Mouse (Mus musculus): ENCODE measurements at regions not wholly inside any gene's neighbourhood (a gene's known extent, or its start where the extent isn't known, plus 50 kb on each side); places are given as distances from the start of the nearest gene placed in this dataset.
A peak's percentile ranks its signal among the peaks of the same experiment; 100 is the strongest.

DNA sequence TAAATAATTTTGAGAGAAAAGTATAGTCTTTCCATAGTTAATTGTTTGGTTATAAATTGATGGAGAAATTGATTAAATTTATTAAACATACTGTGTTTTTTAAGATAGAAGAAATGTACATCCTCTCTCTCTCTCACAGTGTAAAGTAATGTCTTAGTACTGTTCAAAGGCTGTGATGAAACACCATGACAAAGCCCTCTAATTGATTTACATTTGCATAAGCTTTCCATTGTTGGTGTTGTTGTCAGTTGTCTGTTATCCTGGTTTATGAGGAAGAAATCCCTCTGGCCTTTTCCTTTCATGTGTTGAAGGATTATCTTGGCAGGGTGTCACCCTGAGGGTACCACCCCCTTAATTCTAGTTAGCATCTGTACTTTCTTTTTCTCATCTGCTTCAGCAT lies 207.2 kb upstream of the Dmd start:
- DNase-seq (ENCODE audit: low spot score), result no peak
- peaks cover 5% of the 10 kb centered on the region; the same call in 1 of the 2 replicates for H3K9me3 ChIP-seq
- H3K27ac ChIP-seq (replicated peaks), result no peak overlapping the region
- no peak overlapping the region for H3K4me3 ChIP-seq
- no peaks in the 10 kb centered on the region for H3K36me3 ChIP-seq (replicated peaks)
- H3K4me1 ChIP-seq, result no peaks in the 10 kb centered on the region
- no peaks in the 10 kb centered on the region for H3K27me3 ChIP-seq (replicated peaks; ENCODE audit: low read depth, poor library complexity, severe bottlenecking)

- Histone ChIP-seq H3K4me1 (no peaks in the 10 kb centered on the region), H3K36me3 (replicated peaks) (no peaks in the 10 kb centered on the region), H3K4me3 (no peak overlapping the region), H3K9me3 (no peaks in the 10 kb centered on the region), H3K27ac (replicated peaks) (no peak overlapping the region), H3K27me3 (replicated peaks; ENCODE audit: low read depth, poor library complexity, severe bottlenecking) (no peaks in the 10 kb centered on the region)
- DNase-seq (ENCODE audit: low spot score), result no peak
- 29% methylated on average over 2 of the region's 2 CpGs for whole genome bisulfite sequencing
Observed at GRCm38 (mm10) chrX:82764204-82764603, 184.5 kb upstream of the Dmd start.

DNA sequence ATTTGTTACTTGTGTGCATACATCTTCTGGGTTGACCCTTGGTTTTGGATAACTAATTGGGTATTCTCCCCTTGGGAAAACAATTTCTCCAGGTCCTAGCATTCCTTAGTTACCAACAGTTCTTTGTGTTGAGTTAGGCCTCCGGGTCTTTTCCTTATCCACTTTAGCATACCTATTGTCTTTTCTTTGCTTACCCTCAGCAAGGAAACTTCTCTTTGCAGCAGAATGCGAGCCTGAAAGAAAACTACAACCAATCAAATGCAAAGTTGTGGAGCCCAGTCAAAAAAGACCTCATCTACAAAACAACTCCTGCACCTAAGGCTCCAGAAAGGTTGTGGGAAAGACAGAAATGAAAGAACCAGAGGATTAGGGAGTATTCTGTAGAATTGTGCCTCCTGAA lies 139.5 kb upstream of the Dmd start:
- Histone ChIP-seq H3K27me3 (replicated peaks; ENCODE audit: low read depth, poor library complexity, severe bottlenecking) (no peaks in the 10 kb centered on the region), H3K36me3 (replicated peaks) (no peaks in the 10 kb centered on the region), H3K9me3 (no peaks in the 10 kb centered on the region), H3K27ac (replicated peaks) (no peak overlapping the region), H3K4me1 (no peaks in the 10 kb centered on the region), H3K4me3 (no peak overlapping the region)
- 12% methylated on average over 2 of the region's 2 CpGs for WGBS
- DNase-seq (ENCODE audit: low spot score), result no peak

DNA sequence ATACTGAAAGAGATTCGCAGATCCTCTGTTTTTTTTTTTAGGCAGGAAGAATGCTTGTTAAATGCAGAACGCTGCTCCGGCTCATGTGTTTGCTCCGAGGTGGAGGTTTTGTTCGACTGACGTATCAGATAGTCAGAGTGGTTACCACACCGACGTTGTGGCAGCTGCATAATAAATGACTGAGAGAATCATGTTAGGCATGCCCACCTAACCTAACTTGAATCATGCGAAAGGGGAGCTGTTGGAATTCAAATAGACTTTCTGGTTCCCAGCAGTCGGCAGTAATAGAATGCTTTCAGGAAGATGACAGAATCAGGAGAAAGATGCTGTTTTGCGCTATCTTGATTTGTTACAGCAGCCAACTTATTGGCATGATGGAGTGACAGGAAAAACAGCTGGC lies 134.1 kb upstream of the Dmd start:
- Histone ChIP-seq H3K36me3 (replicated peaks) (no peaks in the 10 kb centered on the region), H3K4me1 (no peaks in the 10 kb centered on the region), H3K27ac (replicated peaks) (no peak overlapping the region), H3K27me3 (replicated peaks; ENCODE audit: low read depth, poor library complexity, severe bottlenecking) (no peaks in the 10 kb centered on the region), H3K4me3 (peak overlapping the region; percentile 42; the same call in 1 of the 2 replicates), H3K9me3 (no peaks in the 10 kb centered on the region)
- 23% methylated on average over 11 of the region's 11 CpGs for WGBS
- DNase-seq (ENCODE audit: low spot score), result peak; percentile 8

GRCm38 (mm10) chrX:82817045-82817444 lies 131.6 kb upstream of the Dmd start:
- no peaks in the 10 kb centered on the region for H3K27me3 ChIP-seq (replicated peaks; ENCODE audit: low read depth, poor library complexity, severe bottlenecking)
- no peaks in the 10 kb centered on the region for H3K9me3 ChIP-seq
- H3K27ac ChIP-seq (replicated peaks), result no peak overlapping the region
- no peaks in the 10 kb centered on the region for H3K4me1 ChIP-seq
- DNase-seq (ENCODE audit: low spot score), result no peak
- H3K36me3 ChIP-seq (replicated peaks), result no peaks in the 10 kb centered on the region
- WGBS, result 61% methylated on average over 4 of the region's 4 CpGs
- H3K4me3 ChIP-seq, result no peak overlapping the region

DNA sequence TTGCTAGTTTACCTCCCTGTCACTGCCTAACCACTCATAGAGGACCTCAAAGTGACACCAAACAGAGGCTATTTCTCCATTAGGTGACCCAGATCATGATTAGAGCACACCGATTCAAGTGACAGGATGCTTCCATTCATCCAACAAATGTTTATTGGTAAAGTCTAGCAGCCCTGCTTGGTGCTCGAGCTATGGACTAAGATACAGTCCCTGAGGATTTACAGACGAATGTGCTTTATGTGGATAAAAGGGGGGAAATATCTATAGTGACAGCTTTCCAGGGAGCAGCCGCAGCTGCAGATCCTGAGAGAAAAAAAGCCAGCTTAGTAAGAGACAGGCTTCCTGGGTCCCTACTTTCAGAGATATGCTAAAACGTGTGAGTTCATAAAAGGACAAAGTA lies 125.1 kb upstream of the Dmd start:
- H3K27me3 ChIP-seq (replicated peaks; ENCODE audit: low read depth, poor library complexity, severe bottlenecking), result no peaks in the 10 kb centered on the region

GRCm38 (mm10) chrX:82866116-82866515 lies 82.6 kb upstream of the Dmd start:
- no peaks in the 10 kb centered on the region for H3K9me3 ChIP-seq
- H3K27ac ChIP-seq (replicated peaks), result no peak overlapping the region
- WGBS, result 30% methylated on average over 1 of the region's 1 CpGs
- H3K36me3 ChIP-seq (replicated peaks), result no peaks in the 10 kb centered on the region
- DNase-seq (ENCODE audit: low spot score), result no peak
- H3K27me3 ChIP-seq (replicated peaks; ENCODE audit: low read depth, poor library complexity, severe bottlenecking), result no peaks in the 10 kb centered on the region
- H3K4me1 ChIP-seq, result no peaks in the 10 kb centered on the region
- H3K4me3 ChIP-seq, result no peak overlapping the region

More for the DNA sequence above, 125.1 kb upstream of the Dmd start:
- H3K27ac ChIP-seq (replicated peaks), result no peak overlapping the region
- H3K9me3 ChIP-seq, result no peaks in the 10 kb centered on the region
- H3K4me1 ChIP-seq, result no peaks in the 10 kb centered on the region
- no peaks in the 10 kb centered on the region for H3K36me3 ChIP-seq (replicated peaks)
- DNase-seq (ENCODE audit: low spot score), result no peak
- H3K4me3 ChIP-seq, result no peak overlapping the region
- 42% methylated on average over 5 of the region's 5 CpGs for WGBS

All from embryonic facial prominence, embryonic 10.5 days (tissue).